Mouse (Mus musculus) activated CD4-positive, CD25-positive, alpha-beta regulatory T cell, adult 4 months (primary cell): Measurements from ENCODE around the gene Vasp. TPM values are rescaled to one million over a fixed set of nuclear protein-coding genes. Genes with fewer than 3 reads are reported as not detected.

Experiments used
- ATAC-seq: one replicate; pipeline ENCODE4 v1.8.0; 2017
- polyA plus RNA-seq, 2 experiments: library from polyadenylated mRNA; unstranded; fragments of 100-300 nt; shearing (Covaris generic); gene quantifications; one replicate each; pipeline ENCODE4 v1.2.1; 2017

The Vasp gene
- polyA plus RNA-seq, 2 experiments from 2014 or later, result 96.0 to 113 TPM

DNA sequence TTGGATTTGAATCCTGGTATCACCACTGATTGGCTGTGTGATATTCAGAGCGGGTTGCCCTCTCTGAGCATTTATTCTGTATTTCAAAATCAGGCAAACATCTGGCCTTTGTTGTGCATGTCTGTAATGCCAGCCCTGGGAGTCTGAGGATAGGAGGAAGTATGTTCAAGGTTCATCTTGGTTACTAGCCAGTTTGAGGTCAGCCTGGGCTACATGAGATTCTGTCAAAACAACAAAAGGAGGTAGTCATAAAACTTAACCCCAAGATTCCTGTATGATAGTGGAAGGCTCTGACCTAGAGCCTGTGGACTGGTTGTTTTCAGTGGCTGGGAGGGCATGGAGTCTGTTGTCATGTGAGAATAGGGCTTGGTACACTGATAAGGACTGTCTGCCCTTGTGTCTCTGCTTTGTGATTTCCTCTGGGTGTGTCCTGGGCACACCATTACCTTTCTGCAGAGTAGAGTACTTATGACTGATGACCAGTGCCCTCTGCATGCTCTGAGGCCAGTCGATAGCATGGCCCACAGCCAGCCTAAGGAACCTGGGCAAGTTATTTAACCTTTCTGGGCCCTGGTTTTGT, 36.4 kb downstream of the Vasp start:
- no peak for ATAC-seq

DNA sequence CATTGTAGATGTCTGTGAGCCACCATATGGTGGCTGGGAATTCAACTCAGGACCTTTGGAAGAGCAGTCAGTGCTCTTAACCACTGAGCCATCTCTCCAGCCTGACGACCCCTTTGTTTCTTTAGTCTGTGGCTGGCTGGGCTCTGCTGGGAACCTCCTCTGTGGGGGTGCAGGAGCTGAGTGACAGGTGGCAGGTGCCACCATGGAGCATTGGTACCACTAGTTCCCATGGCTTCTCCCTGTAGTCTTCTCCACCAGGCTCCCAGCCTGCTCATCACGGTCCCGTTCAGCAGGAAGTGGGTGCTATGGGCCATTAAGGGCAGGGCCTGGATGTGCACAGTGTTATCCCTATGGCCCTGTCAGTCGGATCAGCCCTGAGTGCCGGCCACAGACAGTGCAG, 37.0 kb downstream of the Vasp start:
- ATAC-seq, result no peak

DNA sequence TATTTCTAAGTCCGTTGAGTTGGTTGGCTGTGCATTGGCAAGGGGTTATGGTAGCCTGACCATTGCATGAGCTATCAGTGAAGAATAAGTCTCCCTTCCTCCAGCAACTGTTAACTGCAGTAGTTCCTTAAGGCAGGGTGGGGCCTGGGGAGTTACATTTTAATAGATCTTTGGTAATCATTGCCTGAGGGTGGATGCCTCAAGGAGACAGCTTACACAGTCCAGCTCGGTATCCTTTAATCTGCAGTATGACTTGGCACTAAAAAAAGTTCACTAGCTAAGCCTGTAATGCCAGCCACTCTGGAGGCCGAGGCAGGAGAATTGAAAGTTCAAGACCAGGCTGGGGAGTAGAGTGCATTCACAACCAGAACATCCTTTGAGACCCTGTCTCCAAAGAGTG, 39.8 kb downstream of the Vasp start:
- no peak for ATAC-seq

DNA sequence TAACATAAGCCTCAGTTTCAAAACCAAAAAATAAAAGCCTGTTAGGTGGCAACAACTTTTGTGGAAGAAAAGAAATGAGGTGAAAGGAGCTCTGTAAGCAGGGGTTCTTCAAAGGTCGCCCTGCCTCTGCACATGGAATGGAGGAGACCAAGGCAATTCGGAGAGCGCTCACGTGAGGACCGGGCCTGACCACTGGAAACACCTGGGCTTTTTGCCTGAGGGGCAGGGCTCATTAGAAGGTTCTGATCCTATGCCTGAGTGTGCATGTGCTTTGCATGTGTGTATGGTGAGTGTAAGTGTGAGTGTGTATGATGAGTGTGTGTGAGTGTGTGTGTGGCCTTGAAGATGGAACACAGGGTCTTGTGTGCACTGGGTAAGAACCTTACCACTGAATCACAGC, 40.7 kb downstream of the Vasp start:
- no peak for ATAC-seq

DNA sequence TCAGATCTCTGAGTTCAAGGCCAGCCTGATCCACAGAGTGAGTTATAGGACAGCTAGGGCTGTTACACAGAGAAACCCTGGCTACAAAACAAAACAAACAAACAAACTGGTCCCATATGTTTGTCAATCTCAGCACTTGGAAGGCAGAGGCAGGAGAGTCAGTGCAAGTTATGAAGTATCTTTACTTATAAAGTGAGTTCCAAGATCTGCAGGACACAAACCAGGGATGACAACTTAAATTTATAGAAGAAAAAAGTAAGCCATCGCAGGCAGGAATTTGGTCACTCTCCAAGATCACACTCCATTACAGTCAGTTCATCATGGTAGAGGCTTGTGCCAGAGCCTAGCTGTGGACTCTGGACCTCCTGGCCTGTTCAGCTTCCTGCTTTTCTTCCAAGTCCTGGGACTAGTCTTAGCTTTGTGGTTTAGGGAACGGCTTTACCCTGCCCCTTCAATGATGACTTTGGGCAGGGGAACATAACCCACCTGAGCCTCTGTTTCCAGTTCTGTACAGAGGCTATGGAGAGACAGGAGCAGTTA, 41.5 kb downstream of the Vasp start:
- no peak for ATAC-seq

DNA sequence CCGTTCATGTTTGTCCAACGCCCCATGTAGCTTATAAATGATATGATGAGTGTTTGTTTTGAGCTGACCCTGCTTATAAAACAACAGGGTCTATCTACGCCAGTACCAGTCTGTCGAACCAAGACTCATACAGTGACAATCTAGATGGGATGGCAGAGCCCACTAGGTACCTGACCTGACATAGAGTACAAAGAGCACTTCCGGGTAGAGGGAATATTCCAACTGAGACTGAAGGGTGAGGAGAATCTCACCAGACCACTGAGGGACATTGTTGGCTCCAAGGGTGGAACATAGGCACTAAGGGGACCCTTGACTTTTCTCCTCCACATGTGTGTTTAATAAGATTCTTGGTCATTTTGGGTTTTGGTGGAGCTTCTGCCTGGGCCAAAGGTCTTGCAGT, 42.2 kb downstream of the Vasp start:
- no peak for ATAC-seq

DNA sequence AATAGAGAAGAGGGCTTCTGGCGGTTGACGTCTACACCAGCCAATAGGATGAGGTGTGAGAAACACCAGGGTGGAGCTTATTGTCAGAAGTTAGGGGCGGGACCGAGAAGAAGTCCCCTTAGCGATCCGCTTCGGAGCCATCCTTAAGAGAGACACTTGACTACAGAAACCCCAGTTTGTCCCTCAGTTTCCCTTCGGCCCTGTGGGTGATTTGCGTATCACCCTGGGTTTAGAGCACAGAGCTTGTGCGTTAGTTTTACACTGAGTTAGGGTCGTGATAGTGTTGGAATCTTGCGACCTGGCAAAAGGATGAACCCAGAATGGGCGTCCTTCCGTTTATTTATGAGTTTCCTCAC, 42.8 kb downstream of the Vasp start:
- no peak for ATAC-seq

DNA sequence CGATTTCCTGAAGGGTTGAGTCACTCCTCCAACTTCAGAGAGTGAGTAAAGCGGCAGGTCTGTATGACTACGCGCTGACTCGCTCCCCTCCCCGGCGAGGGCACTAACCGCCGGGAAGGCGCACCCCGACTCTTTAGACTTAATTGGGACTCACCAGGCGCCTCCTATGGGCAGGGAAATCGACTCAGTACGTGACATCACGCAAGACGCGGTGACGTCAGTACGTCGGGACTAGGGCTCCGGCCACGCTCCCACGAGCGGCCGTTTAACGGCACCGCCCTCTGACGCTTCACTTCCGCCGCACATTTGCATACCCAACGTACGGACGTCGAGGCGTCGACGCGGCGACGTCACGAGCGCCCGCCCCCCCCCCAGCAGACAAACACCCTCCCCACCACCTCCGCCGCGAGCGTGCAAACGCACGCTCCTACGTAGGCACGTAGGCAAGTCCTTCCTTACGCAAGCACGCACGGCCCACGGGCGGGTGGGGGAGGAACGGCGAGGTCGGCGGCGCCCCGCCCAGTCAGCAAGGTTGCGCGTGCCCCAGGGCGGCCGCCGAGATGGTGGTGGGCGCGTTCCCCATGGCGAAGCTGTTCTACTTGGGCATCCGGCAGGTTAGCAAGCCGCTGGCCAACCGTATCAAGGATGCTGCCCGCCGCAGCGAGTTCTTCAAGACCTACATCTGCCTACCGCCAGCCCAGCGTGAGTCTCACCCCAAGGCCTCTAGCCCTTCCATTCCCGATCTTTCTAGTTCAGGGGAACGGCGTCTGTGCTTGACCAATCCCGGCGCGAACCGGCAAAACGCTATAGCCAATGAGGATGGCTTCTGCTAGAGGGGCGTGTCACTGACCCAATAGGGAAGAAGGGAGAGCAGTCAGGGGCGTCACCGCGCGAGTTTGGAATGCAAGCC, 43.5 kb downstream of the Vasp start, which contains the start of gene Opa3:
Gene Opa3 (plus strand): TSS at position 452 of the 910 bp plus-strand sequence.
- peak; percentile 82 for ATAC-seq

DNA sequence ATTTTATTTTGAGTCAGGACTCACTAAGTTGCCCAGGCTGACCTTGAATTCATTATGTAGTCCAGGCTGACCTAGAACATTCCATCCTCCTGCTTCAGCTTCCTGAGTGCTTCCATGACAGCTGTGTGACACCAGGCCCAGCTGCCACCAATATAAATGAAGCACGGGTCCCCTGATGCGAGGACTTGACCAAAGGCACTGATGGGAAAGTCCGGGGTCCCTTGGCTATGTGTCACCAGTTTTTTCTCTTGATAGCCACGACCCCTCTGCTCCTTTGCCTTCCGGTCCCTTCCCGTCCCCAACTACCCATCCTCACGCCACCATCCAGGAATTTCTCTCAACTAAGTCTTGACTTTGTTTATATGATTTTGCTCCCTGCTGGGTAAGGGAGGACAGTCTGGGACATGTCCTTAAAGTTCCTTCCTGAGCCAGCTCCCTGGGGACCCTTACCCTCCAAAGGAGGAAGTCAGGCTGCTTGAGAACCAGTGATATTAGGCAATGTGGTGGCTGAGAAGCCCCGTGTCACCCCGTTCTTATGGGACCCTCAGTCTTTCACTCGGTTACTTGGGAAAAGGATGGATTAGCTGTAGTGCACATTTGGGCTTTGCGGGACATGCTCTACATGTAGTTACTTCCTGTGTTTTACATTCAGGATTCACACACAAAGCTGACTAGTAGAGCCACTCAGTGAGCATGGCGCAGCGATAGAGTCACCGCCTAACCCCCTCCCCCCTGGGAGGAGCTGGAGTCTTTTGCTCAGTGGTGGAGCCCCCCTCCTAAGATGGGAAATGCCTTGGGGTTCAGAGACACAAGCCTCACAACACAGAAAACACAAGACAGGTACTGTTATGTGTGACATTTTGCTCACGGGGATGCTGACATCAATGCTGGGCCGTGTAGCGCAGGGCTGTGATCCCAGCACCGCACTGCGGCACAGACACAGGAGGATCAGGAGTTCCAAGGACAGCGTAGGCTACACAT, 44.5 kb downstream of the Vasp start:
- ATAC-seq, result no peak

DNA sequence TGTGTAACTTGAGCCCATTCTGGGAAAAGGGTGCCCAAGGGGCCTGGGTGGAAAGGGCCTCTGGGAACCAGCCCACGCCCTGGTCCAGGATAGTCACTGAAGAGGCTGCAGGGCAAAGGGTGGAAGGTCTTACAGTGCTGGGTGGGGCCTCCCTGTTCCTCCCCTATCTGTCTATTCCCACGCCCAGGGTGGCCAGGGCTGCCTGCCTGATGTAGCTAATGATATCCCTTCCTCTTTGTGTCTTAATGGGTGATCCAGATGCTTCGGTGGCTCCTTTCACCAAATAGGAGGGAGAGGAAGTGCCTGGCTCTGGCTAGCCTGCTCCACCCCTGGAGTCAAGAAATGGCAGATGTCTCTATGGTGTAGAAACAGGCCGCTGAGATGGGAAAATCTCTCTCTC, 46.7 kb downstream of the Vasp start:
- ATAC-seq, result no peak

DNA sequence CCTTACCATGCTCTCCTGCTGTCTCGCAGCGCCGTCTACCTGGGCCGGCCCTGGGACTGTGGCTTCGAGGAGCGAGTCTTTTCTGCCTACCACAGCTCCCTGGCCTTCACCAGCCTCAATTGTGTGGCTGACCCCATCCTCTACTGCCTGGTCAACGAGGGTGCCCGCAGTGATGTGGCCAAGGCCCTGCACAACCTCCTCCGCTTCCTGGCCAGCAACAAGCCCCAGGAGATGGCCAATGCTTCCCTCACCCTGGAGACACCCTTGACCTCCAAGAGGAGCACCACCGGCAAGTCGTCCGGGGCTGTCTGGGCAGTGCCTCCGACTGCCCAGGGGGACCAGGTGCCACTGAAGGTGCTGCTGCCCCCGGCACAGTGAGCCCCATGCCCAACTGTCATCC, 48.7 kb downstream of the Vasp start:
- no peak for ATAC-seq

DNA sequence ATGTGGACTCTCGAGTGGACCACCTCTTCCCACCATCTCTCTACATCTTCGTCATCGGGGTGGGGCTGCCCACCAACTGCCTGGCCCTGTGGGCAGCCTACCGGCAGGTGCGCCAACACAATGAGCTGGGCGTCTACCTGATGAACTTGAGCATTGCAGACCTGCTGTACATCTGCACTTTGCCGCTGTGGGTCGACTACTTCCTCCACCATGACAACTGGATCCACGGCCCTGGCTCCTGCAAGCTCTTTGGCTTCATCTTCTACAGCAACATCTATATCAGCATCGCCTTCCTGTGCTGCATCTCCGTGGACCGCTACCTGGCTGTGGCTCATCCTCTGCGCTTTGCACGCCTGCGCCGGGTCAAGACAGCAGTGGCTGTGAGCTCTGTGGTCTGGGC, 49.4 kb downstream of the Vasp start:
- no peak for ATAC-seq

DNA sequence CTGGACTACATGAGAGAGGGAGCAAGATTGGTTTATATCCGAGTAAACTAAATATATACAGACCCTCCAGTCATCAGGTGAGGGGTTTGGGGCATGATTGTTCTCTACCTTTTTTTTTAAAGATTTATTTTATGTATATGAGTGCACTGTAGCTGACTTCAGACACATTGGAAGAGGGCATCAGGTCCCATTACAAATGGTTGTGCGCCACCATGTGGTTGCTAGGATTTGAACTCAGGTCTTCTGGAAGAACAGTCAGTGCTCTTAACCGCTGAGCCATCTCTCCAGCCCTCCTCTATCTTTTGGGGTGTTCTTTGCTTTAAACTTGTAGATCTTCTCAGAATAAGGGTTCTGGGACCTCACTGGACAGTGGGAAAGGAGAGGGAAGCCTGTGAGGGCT, 51.6 kb downstream of the Vasp start:
- no peak for ATAC-seq

DNA sequence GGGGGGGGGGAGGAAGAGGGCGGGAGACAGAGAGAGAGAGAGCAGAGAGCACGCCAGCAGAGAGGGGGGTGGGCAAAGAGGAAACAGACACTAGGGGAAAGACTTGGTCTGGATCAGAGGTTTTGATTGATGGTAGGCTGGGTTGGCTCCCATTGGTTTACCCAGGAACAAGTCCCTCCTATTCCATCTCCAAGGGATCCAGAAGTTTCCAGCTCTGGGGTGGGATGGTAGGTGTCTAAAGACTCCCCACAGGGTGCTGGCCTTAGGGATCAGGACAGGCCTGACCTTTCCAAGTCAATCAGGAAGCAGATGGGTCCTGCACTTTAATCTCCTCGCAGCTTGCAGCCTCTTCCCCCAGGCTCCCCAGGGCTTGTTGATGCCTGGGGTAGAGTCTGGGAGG, 53.7 kb downstream of the Vasp start:
- ATAC-seq, result no peak

DNA sequence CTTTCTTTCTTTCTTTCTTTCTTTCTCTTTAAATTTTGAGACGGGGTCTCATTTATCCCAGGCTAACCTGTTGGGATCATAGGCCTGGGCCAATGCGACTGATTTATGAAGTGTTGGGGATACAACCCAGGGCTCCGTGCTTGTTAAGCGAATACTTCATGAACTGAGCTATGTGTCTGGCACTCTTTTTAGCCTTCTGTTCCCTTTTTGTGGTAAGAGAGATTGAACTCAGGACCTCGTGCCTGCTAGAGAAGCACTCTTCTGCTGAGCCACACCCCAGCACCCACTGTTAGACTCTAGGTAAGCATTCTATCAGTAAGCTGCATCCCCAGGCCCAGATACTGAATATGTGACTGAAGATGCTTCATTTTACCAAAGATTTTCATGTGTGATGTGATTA, 54.1 kb downstream of the Vasp start:
- ATAC-seq, result no peak

DNA sequence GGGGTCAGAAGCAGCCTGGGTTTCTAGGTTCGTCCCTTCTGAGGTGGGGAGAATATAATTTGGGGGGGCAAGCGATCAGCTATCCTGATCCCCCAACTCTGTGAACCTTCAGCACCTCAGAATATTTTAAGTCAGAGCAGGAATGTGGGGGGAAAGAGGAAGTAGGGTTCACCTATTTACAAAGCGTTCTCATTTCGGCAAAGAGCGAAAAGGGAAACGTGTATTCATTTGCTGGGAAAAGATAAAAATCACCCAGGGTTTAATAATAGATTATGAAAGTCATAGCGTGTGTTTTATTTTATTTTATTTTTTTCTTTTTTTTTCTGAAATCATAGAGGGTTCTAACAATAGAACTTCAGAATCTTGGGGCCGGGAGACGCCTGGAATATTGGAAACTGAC, 56.7 kb downstream of the Vasp start:
- no peak for ATAC-seq

DNA sequence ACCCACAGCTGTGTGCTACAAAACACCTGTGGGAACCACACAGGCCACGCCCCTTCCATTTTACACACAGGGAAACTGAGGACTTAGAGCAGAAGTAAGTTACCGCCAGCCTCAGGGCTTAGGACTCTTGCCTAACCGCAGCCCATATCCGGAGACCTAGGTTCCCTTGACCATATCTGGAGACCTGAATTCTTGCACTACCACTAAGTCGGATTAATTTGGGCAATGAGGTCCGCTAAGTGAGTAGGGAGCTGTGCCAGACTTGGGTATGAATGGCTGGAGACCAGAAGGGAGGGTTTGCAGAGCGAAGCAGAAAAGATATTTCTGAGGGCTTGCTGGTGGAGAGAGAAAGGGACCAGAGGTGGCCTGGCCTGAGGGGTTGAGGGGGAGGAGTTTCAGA, 57.2 kb downstream of the Vasp start:
- no peak for ATAC-seq

DNA sequence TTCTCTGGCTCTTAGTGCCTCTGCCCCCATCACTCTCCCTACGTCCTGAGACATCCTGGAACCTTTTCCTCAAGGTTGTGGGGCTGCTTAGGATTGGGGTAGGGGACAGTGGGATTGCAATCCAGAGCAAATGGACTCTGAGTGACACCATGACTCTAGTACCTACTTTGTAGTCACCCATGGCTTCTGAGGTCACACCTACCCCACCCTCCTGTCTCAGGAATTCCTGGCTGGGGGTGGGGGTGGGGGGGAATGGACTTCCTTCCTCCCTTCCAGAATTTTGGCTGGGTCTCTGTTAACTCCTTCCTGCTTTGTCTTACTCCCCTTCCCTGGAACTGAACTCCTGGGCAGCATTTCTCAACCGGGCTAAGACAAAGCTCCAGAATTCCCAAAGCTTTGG, 58.2 kb downstream of the Vasp start:
- ATAC-seq, result no peak

DNA sequence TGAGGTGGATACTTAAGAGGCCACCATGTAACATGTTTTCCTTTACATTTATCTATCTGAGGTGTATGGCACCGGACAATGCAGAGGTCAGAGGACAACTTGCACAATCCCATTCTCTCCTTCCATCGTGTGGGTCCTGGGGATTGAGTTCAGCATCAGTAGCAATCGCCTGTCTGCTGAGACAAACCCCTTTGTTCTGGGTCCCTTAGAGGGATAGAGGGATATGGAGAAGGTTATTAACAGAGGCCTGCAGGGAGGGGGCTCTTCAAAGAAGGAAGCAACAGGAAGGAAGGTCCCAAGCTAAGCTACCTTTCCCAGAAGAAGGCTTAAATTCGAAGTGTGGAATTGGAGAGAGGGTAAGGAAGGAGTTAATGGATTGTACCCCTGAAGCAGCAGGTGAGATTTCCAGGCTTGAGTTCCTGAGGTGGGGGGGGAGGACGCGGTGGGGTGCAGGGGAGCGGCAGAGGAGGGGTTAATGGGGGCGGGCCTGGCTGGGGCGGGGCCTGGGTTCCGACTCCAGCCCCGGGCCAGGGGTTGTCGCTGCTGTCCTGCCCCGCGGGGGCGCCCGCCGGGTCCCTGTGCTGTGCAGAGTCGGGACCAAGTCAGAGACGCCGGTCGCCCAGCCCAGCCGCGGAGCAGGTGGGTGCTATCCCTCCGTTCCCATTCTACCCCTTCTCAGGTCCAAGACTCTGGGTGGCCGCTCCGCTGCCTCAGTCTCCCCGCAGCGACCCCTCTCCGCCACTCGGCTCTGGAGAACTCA, 59.4 kb downstream of the Vasp start, which contains the start of gene Gpr4:
Gene Gpr4 (plus strand): TSS at position 543 of the 760 bp plus-strand sequence.
- ATAC-seq, result no peak

DNA sequence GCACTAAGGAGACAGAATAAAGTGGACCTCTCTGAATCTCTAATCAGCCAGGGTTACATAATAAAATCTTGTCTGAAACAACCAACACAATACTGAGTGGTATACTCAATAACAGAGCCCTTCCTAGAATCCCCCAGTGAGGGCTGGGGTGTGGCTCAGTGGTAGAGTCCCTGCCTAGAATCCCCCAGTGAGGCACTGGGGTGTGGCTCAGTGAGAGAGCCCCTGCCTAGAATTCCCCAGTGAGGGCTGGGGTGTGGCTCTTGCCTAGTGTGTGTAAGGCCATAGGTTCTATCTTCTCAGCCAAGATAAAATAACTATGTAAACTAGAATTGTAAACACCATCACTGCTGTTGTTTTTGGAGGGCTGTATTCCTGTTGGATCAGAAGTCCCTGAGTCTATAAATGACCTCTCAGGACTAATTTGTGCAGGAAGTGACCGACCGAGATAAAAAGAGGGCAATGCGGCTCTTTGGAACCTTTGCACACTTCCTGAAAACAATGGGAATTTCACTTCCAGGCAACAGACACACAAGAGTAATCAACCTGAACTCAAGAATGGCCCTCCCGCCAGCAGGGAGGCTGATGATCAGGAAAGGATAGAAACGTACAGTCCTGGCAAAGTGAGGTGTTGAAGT, 60.5 kb downstream of the Vasp start:
- ATAC-seq, result no peak

DNA sequence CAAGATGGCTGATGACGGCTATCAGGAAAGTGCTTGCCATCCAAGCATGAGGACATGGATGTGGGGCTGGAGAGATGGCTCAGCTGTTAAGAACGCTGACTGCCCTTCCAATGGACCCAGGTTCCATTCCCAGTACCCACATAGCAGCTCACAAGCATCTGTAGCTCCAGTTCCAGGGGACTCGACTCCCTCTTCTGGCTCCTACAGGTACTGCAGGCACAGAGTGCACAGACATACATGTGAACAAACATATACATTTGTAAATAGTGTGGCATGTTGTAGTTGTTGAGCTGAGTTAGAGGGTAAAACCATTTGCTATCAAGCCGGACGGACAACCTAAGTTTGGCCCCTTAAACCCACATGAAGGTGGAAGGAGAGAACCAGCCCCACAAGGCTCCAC, 61.6 kb downstream of the Vasp start:
- no peak for ATAC-seq

DNA sequence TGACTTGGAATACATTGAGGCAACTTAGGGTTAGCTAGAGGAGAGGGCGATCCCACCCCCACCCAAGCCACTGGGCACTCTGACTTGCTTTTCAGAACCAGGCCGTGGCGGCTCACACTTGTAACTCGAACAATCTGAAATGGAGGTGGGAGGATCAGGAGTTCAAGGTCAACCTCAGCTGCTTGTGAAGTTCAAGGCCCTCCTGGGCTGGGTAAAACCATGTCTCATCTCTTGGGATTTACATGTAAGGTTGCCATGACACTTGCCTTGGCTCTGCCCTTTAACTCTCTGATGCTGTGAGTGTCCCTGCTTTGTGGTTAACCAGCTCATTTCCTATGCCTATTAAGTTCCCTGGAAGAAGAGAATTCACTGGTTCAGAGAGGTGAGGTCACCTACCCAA, 62.1 kb downstream of the Vasp start:
- ATAC-seq, result no peak
